Mouse (Mus musculus) liver, adult (tissue): ENCODE results near the gene Tfr2.

Experiments used
- GATA4 ChIP-seq: IDR thresholded peaks from 2 replicates; pipeline ENCODE4 v1.6.1; 2014; ENCODE audit warnings: mild to moderate bottlenecking, low read length; ENCODE audit not compliant: insufficient replicate concordance

The Tfr2 gene

DNA sequence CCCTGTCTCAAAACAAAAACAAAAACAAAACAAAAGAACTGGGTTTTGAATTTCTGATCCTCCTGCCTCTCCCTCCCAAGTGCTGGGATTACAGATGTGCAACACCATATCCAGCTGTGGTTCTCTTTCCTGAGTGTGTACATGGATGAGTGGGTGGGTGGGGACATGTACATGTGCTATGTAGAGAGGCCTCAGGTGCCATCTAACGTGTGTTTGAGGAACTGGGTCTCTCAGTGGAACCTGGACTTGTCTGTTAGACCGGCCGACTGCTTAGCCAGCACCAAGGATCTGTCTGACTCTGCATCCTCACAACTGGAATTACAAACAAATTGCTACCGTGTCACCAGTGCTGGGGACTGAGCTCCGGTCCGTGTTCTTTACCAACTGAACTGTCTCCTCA, 28.0 kb downstream of the Tfr2 start:
- TF ChIP-seq GATA4, result no peak

GRCm38 (mm10) chr5:137598100-137598826, 28.6 kb downstream of the Tfr2 start:
- TF ChIP-seq GATA4, result no peak

DNA sequence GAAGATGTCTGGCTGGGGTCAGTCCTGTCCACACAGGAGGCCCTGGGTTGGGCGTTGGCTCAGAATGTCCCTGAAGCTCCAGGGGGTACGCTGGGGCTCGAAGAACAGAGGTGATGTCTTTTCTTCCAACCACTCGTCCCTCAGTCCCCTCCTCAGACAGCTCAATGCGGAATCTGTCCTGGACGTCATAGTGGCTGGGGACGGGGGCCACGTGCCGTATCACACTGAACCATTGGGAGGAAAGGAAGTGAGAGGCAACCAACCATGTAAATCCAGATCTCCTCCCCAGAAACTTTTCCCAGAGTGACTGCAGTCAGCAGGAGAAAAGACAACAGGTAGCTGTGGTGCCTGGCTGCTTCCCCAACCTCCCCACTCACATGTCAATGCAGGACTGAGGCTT, 30.0 kb downstream of the Tfr2 start:
- no peak for TF ChIP-seq GATA4

DNA sequence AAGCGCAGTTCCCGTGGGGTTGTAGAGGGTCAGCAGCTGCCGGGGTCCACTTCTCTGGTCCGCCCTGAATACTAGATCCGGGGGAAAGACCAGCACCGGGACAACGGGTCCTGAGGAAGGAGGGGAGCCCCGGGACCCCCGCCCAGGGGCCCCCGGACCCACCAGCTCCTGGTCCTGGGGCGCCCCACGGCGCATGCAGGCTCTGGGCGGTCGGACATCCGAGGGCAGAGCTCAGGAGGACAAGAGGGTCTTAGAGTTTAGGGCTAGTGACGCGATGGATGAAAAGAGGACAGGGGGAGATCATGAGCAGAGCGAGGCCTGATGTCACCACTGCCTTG, 30.6 kb downstream of the Tfr2 start:
- no peak for TF ChIP-seq GATA4

DNA sequence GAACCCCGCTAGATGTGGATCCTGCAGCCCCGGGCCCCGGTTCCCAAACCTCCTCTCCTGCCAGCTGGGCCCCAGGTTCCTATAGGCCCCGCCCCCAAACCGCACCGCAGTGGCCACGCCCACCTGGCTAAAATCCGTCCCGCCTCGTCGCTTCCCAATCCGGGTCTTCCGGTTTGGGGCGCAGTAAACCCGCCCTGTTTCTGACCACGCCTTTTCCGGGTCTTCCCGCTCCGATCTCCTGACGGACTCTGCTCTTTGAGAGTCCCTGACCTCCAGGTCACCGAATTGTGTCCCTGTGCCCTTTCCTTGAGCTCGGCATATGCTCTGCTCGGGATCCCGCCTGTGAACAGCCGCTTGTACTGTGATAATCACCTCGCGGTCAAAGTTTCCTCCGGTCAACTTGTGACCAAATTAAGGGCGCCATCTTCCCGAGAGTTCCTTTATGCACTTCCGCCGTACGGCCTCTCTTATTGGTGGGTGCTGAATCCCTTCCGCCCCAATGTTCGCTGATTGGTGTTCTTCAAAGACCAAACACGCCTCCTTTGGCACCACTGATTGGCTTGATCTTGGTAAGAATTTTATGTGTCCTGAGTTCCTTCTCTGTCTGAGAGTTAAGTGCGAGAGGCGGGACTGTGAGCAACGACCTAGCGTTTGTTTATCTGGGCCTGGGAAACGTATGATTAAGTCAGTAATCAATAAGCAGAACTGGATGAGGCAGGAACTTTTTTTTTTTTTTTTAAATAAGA, 31.2 kb downstream of the Tfr2 start, which contains the start of gene Mospd3:
Gene Mospd3, minus strand, starts transcription at position 440 of the 746 bp plus-strand sequence.
- no peak for TF ChIP-seq GATA4

DNA sequence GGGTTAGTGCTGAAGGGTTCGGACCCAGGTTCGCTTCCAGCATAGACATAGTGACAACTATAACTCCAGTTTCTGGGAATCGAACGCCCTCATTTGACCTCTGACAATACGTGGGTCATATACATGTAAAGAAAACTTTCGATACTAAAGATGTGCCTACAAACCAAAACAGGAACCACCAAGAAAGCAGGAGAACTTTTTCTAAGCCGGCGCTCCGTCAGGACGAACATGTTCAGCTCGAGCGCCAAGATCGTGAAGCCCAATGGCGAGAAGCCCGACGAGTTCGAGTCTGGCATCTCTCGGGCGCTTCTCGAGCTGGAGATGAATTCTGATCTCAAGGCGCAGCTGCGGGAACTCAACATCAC, 31.7 kb downstream of the Tfr2 start:
- TF ChIP-seq GATA4, result no peak

- TF ChIP-seq GATA4, result no peak
Measured at GRCm38 (mm10) chr5:137607860-137608653, 38.4 kb downstream of the Tfr2 start.

DNA sequence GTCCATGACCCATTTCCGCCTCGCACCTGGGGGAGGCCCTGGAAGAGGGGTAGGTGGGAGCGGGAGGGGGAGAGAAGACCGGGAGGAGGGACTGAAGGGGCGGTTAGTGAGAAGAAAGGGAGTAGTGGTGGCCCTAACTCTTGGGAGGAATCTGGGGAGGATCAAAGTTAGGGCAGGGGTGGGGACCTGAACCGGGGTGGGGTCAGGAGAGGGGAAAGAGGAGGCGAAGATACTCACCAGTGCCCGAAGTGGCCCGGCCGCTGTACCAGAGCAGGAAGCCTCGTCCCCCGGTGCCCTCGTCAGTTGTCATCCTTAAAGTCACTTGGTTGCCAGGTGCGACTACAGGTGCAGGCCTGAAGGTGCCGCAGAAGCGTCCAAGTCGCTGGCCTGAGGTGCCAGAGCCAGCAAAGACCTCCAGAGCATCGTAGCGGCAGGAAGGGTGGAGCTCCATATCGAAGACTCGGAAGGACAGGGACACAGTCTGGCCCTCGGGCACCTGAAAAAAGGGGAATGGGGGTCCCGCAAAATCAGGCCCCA, 39.1 kb downstream of the Tfr2 start:
- TF ChIP-seq GATA4, result no peak

- TF ChIP-seq GATA4, result no peak
Measured at GRCm38 (mm10) chr5:137609292-137609691, 39.7 kb downstream of the Tfr2 start.

- no peak for TF ChIP-seq GATA4
Measured at GRCm38 (mm10) chr5:137610056-137610455, 40.4 kb downstream of the Tfr2 start.

GRCm38 (mm10) chr5:137610548-137611244, 41.1 kb downstream of the Tfr2 start:
- TF ChIP-seq GATA4, result no peak

GRCm38 (mm10) chr5:137611245-137611602, 41.6 kb downstream of the Tfr2 start:
- TF ChIP-seq GATA4, result no peak

DNA sequence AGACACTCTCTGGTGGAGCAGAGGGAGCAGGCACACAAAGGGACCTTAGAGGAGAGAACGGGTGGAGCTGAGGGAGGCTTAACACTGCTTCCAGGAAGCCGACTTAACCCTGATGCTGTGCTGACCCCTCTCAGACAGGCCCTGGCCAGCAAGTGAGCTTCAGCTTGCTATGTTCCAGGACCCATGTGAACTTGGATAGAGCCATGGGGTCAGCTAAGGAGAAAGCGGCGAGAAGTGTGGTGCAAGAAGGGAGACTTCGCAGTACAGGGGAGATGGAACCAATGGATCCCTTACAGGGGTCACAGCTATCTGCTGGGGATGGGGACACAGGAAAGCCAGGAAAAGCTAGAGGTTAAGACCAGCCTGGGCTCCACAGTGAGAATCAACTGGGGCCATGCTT, 43.4 kb downstream of the Tfr2 start:
- TF ChIP-seq GATA4, result no peak

GRCm38 (mm10) chr5:137613550-137613949, 43.9 kb downstream of the Tfr2 start, which contains the start of gene Pcolce:
Gene Pcolce, minus strand, starts transcription at chr5:137613784.
- no peak for TF ChIP-seq GATA4

- TF ChIP-seq GATA4, result no peak
Measured at GRCm38 (mm10) chr5:137615347-137615746, 45.7 kb downstream of the Tfr2 start.
